29 mouse cellular contexts compared by ENCODE assay signal in the genomic region with DNA sequence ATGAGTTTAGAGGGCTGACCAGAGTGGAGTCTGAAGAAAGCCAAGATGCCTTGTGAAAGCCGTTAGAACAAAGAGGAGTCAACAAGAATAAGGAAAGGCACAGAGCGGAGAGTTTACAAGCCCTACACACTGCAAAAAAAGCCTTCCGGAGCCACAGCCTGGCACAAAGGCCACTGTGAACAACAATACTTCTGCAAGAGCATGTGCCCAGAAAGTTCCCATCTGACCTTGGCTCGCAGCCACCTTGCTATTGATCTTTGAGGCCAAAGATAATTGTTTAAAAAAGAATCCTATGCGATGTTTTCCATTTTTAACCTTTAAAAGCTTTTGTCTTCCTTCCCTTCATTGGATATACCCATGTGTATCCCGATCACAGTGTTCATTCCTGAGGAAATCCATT. TPM values are rescaled to one million over a fixed set of nuclear protein-coding genes. Genes with fewer than 3 reads are reported as not detected.
DNase-seq lines count a peak whose midpoint lies in the region; ATAC-seq lines count a peak whose summit lies in the region.
"Had no signal": no experiment of that assay in that cellular context is flagged by ENCODE, and none has a peak within 500 bp of the region (broad histone marks: within the 10 kb centered on the region; RNA-seq: fewer than 3 reads in every experiment).

No protein-coding gene starts in this region.

- no peaks in the 10 kb centered on the region for H3K27me3 ChIP-seq in heart, embryonic 10.5 days (ENCODE audit: insufficient read depth, poor library complexity, severe bottlenecking)
- H3K27me3 ChIP-seq: heart, embryonic 12.5 days; hindbrain, embryonic 12.5 days; intestine, embryonic 15.5 days; limb, embryonic 12.5 days; liver, embryonic 13.5 days; Patski had no signal

- peaks cover 4% of the 10 kb centered on the region; the same call in 1 of the 2 replicates for H3K4me1 ChIP-seq in heart, embryonic 10.5 days
- H3K4me1 ChIP-seq: hindbrain, embryonic 12.5 days; intestine, embryonic 15.5 days; limb, embryonic 12.5 days; liver, embryonic 13.5 days had no signal

- H3K4me3 ChIP-seq in heart, embryonic 10.5 days, result no peak overlapping the region
- H3K4me3 ChIP-seq: heart, embryonic 12.5 days; hindbrain, embryonic 12.5 days; intestine, embryonic 15.5 days; layer of hippocampus, adult 2 months; left cerebral cortex, adult 2 months; limb, embryonic 12.5 days; liver, embryonic 13.5 days had no signal

- DNase-seq in heart, adult 11 months, result peak; percentile 62
- DNase-seq in heart, embryonic 10.5 days (ENCODE audit: low spot score), result no peak
- DNase-seq in lung, postnatal 10 days, result peak; percentile 13
- DNase-seq in lung, postnatal 14 days, result no peak
- peak; percentile 41 for DNase-seq in adrenal gland, postnatal 10 days
- DNase-seq in testis, postnatal 10 days (ENCODE audit: low spot score), result peak; percentile 51
- DNase-seq: cerebellum, adult 9-10 months; cerebellum, postnatal 36 days; gastrocnemius, postnatal 25 days; heart, adult 18-20 months; kidney, adult 2 months; kidney, postnatal 36 days; liver, embryonic 13.5 days; lung, adult 2 months; retina, postnatal 1 day; right cerebral cortex, postnatal 14 days; thymus, adult 18-20 months; thymus, postnatal 25 days had no signal

- no peaks in the 10 kb centered on the region for H3K36me3 ChIP-seq in heart, embryonic 10.5 days
- H3K36me3 ChIP-seq: heart, embryonic 12.5 days; hindbrain, embryonic 12.5 days; intestine, embryonic 15.5 days; limb, embryonic 12.5 days; liver, embryonic 13.5 days had no signal

- WGBS in heart, embryonic 10.5 days, result 84% methylated on average over 6 of the region's 6 CpGs

- ATAC-seq in cerebellum, adult (ENCODE audit: insufficient number of reproducible peaks, low FRiP score, low TSS enrichment), result no peak
- ATAC-seq: forebrain, embryonic 14.5 days; hindbrain, postnatal 0 days; intestine, embryonic 15.5 days; midbrain, embryonic 16.5 days; Patski had no signal

- no peaks in the 10 kb centered on the region for H3K9me3 ChIP-seq in heart, embryonic 10.5 days
- H3K9me3 ChIP-seq: heart, embryonic 12.5 days; hindbrain, embryonic 12.5 days; intestine, embryonic 15.5 days; limb, embryonic 12.5 days; liver, embryonic 13.5 days had no signal

- no peak overlapping the region for H3K27ac ChIP-seq in heart, embryonic 10.5 days
- H3K27ac ChIP-seq: hindbrain, embryonic 12.5 days; hindbrain, postnatal 0 days; intestine, embryonic 15.5 days; layer of hippocampus, adult 2 months; left cerebral cortex, adult 2 months; limb, embryonic 12.5 days; liver, embryonic 13.5 days had no signal

RNA-seq across cellular contexts. Expression of gene Ankrd28, which starts 49.0 kb away (rescaled TPM):
- polyA plus RNA-seq in heart, embryonic 10.5 days (2016; fragmentation: Nextera tagmentation; extraction: Ambion mirVana), result 7.1 and 7.3 TPM in 2 replicates
- total RNA-seq in adrenal gland, postnatal 10 days (2021), result 10 to 100 TPM; 26.9 to 37.5 TPM

Comparison
In these comparisons a context has a peak if more than half of its experiments do, and no peak if none do; other contexts are left out.
1. DNase-seq: peak in heart, adult 11 months (single experiment), lung, postnatal 10 days (single experiment), adrenal gland, postnatal 10 days (single experiment) and testis, postnatal 10 days (single experiment); none in heart, embryonic 10.5 days (single experiment) and lung, postnatal 14 days (single experiment).